Mouse (Mus musculus) liver, embryonic 11.5 days (tissue): ENCODE data around the gene Cacfd1. TPM values are rescaled to one million over a fixed set of nuclear protein-coding genes. Genes with fewer than 3 reads are reported as not detected.

Experiments
- ATAC-seq: fragments of 200-750 bp; cut with Nextera tagmentation; replicated peaks from 2 replicates; pipeline ENCODE4 v1.8.0; 2017; ENCODE audit warnings: moderate number of reproducible peaks, mild to moderate bottlenecking, moderate TSS enrichment, moderate library complexity; ENCODE audit not compliant: low FRiP score
- DNase-seq: peaks from one replicate; pipeline ENCODE4 v3.0.0-alpha.2; 2017; ENCODE audit warnings: low spot score
- H3K27ac ChIP-seq: fragments of 300-500 bp; sonication (generic); 2 replicates; pipeline ENCODE4 v1.5.1; 2014; ENCODE audit warnings: mild to moderate bottlenecking, low read depth, low read length, control low read depth
- H3K27me3 ChIP-seq: fragments of 300-500 bp; sonication (generic); replicated peaks from 2 replicates; pipeline ENCODE4 v1.6.1; 2014; ENCODE audit warnings: low read length, mixed read lengths; ENCODE audit not compliant: control insufficient read depth, insufficient read depth
- H3K36me3 ChIP-seq: fragments of 300-500 bp; sonication (generic); 2 replicates; pipeline ENCODE4 v1.6.1; 2014; ENCODE audit warnings: mild to moderate bottlenecking, low read length, moderate library complexity, mixed read lengths; ENCODE audit not compliant: control insufficient read depth, insufficient read depth
- H3K4me1 ChIP-seq: fragments of 300-500 bp; sonication (generic); replicated peaks from 2 replicates; pipeline ENCODE4 v1.6.1; 2014; ENCODE audit warnings: low read length, mixed read lengths; ENCODE audit not compliant: control insufficient read depth, insufficient read depth
- H3K4me2 ChIP-seq: fragments of 300-500 bp; sonication (generic); 2 replicates; pipeline ENCODE4 v1.6.1; 2014; ENCODE audit warnings: mild to moderate bottlenecking, control low read depth, moderate library complexity
- H3K4me3 ChIP-seq: fragments of 300-500 bp; sonication (generic); 2 replicates; pipeline ENCODE4 v1.5.1; 2014; ENCODE audit warnings: low read depth, low read length, control low read depth
- H3K9ac ChIP-seq: fragments of 300-500 bp; sonication (generic); 2 replicates; pipeline ENCODE4 v1.6.1; 2014; ENCODE audit warnings: low read depth, low read length, control low read depth
- H3K9me3 ChIP-seq: fragments of 300-500 bp; sonication (generic); 2 replicates; pipeline ENCODE4 v1.6.1; 2016; ENCODE audit warnings: low read length, inconsistent platforms, mixed read lengths; ENCODE audit not compliant: control insufficient read depth
- WGBS: fragments of 180-500 bp; shearing (Covaris S2); extraction: QIAGEN DNeasy Blood & Tissue Kit; methylation state at CpG from one replicate; pipeline ENCODE4 v1.1.7; 2014; 5-methylcytosine and 5-hydroxymethylcytosine counted together
- polyA plus RNA-seq: library from polyadenylated mRNA; unstranded; fragments of >200 nt; fragmentation: Nextera tagmentation; extraction: Ambion mirVana; gene quantifications from 2 replicates; pipeline ENCODE4 v1.2.1, GENCODE M21; 2014

Cacfd1 gene
- polyA plus RNA-seq, 1 experiment from 2014 or later: 32.6 TPM

GRCm38 (mm10) chr2:27045979-27046770, 36.4 kb downstream of the Cacfd1 start:
- DNase-seq (no peak), ATAC-seq (no peak)
- no peaks in the 10 kb centered on the region for H3K27me3 ChIP-seq
- no peak overlapping the region for H3K4me3 ChIP-seq
- no peak overlapping the region for H3K9ac ChIP-seq
- 62% methylated on average over 8 of the region's 8 CpGs for WGBS
- H3K36me3 ChIP-seq: no peaks in the 10 kb centered on the region
- H3K4me1 ChIP-seq: no peaks in the 10 kb centered on the region
- no peak overlapping the region for H3K27ac ChIP-seq
- H3K9me3 ChIP-seq: no peaks in the 10 kb centered on the region
- no peak overlapping the region for H3K4me2 ChIP-seq

GRCm38 (mm10) chr2:27049408-27049807, 39.7 kb downstream of the Cacfd1 start:
- Histone ChIP-seq H3K4me3 (no peak overlapping the region), H3K9ac (no peak overlapping the region), H3K36me3 (no peaks in the 10 kb centered on the region), H3K27me3 (no peaks in the 10 kb centered on the region), H3K4me2 (no peak overlapping the region), H3K9me3 (no peaks in the 10 kb centered on the region), H3K27ac (no peak overlapping the region), H3K4me1 (no peaks in the 10 kb centered on the region)
- DNase-seq (no peak), ATAC-seq (no peak)
- 67% methylated on average over 6 of the region's 6 CpGs for WGBS

- Histone ChIP-seq H3K4me1 (no peaks in the 10 kb centered on the region; the same call in 1 of the 2 replicates), H3K27me3 (no peaks in the 10 kb centered on the region), H3K27ac (no peak overlapping the region), H3K4me3 (no peak overlapping the region), H3K36me3 (no peaks in the 10 kb centered on the region), H3K4me2 (no peak overlapping the region), H3K9ac (no peak overlapping the region), H3K9me3 (no peaks in the 10 kb centered on the region)
- DNase-seq (no peak), ATAC-seq (no peak)
- WGBS: 48% methylated on average over 4 of the region's 4 CpGs
Measured at GRCm38 (mm10) chr2:27058251-27058650, 48.5 kb downstream of the Cacfd1 start.

GRCm38 (mm10) chr2:27058751-27059150, 49.0 kb downstream of the Cacfd1 start:
- Histone ChIP-seq H3K4me3 (no peak overlapping the region), H3K9ac (no peak overlapping the region), H3K36me3 (no peaks in the 10 kb centered on the region), H3K4me2 (no peak overlapping the region), H3K9me3 (no peaks in the 10 kb centered on the region), H3K4me1 (no peaks in the 10 kb centered on the region; the same call in 1 of the 2 replicates), H3K27me3 (no peaks in the 10 kb centered on the region), H3K27ac (no peak overlapping the region)
- ATAC-seq (no peak), DNase-seq (no peak)
- 53% methylated on average over 12 of the region's 12 CpGs for WGBS

DNA sequence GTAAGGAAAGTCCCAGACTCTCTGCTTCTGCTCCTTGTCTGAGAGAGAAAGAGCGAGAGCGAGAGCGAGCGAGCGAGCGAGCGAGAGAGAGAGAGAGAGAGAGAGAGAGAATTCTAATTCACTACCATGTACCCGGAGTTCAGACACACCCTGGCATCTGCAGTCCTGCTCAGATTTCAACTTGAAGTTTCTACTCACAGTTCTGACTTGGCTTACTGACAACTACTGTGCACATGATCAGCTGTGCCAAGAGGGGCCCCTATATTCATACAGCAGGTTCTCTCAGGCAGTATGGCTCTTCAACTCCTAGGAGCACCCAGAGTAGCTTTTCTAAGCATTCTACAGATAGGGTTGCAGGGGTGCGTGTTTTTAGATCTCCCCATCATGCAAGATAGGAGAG, 49.5 kb downstream of the Cacfd1 start:
- Histone ChIP-seq H3K4me3 (no peak overlapping the region), H3K9me3 (no peaks in the 10 kb centered on the region), H3K27ac (no peak overlapping the region), H3K9ac (no peak overlapping the region), H3K27me3 (no peaks in the 10 kb centered on the region), H3K4me2 (no peak overlapping the region), H3K4me1 (no peaks in the 10 kb centered on the region; the same call in 1 of the 2 replicates), H3K36me3 (no peaks in the 10 kb centered on the region)
- DNase-seq (no peak), ATAC-seq (no peak)
- WGBS: 85% methylated on average over 9 of the region's 9 CpGs

DNA sequence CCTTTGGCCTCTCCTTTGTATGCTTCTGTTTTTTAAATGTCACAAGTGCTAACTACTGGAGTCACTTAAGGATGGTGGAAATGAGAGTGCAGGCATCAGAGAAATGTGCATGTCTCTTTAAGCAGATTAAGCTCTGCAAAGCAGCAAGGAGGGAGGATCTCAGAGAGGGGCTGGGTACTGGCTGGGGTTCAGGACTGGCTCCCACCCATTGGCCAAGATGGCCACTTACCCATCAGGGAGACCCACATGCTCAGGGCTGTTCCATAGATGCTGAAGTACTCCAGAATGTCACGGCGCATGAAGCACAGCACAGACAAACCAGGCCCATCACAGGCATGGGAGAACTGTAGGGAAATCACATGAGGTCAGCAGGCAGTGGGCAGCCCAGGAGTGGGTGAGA, 57.4 kb downstream of the Cacfd1 start:
- no peak for ATAC-seq
- Histone ChIP-seq H3K27me3 (peaks cover 3% of the 10 kb centered on the region), H3K9ac (no peak overlapping the region), H3K4me1 (no peaks in the 10 kb centered on the region), H3K27ac (no peak overlapping the region), H3K4me2 (no peak overlapping the region), H3K4me3 (no peak overlapping the region), H3K36me3 (no peaks in the 10 kb centered on the region), H3K9me3 (no peaks in the 10 kb centered on the region)
- WGBS: 81% methylated on average over 2 of the region's 2 CpGs
- no peak for DNase-seq

DNA sequence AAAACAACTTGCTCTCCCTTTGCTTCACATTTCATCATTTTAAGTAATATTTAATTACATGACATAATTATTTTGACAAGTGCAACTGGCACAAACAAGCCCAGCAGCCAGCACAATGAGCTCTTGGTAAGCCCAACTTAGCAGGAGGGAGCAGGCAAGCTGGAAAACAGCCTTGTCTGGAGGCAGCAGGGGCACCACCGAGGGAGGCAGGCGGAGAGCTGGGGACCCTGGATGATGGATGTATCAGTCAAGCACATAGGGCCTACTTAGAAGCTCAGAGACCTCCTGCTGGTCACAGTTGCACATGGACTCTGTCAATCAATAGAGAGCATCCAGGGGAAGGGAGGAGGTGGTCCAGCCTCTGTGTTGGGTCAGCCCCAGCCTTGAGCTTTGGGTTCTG, 58.3 kb downstream of the Cacfd1 start:
- no peaks in the 10 kb centered on the region for H3K9me3 ChIP-seq
- no peak overlapping the region for H3K27ac ChIP-seq
- H3K4me3 ChIP-seq: no peak overlapping the region
- no peaks in the 10 kb centered on the region for H3K4me1 ChIP-seq
- peaks cover 3% of the 10 kb centered on the region for H3K27me3 ChIP-seq
- ATAC-seq: no peak
- WGBS: 39% methylated on average over 2 of the region's 2 CpGs
- no peak overlapping the region for H3K4me2 ChIP-seq
- H3K9ac ChIP-seq: no peak overlapping the region
- no peaks in the 10 kb centered on the region for H3K36me3 ChIP-seq
- DNase-seq: no peak

GRCm38 (mm10) chr2:27069646-27070045, 59.9 kb downstream of the Cacfd1 start:
- 49% methylated on average over 3 of the region's 3 CpGs for WGBS
- ATAC-seq: no peak

DNA sequence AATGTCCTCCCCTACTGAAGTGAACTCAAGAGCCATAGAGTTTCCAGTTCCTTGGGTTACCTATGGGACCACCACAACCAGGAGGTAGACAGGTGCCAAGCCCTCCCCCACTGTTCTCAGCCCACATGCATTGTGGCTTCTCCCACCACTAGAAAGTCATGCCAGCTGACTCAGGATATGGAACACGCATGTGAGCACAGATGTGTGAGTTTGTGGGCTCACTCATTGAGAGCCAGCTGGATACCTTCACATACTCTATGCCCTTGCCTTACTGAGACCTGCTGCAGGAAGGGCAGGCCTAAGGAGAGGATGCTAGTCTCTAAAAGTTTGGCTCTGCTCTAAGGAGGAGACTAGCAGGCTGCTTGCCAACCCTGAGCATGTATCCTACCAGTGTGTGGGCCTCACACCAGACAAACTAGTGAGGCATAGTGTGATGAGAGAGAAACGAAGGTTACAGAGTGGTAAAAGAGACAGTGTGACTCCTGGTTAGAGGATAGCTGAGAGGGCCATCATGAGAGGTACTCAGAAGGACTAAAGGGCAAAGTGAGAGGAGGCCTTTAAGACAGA, 60.6 kb downstream of the Cacfd1 start:
- H3K9ac ChIP-seq: no peak overlapping the region
- no peaks in the 10 kb centered on the region; the same call in 1 of the 2 replicates for H3K4me1 ChIP-seq
- H3K4me3 ChIP-seq: no peak overlapping the region
- H3K9me3 ChIP-seq: no peaks in the 10 kb centered on the region
- ATAC-seq (no peak), DNase-seq (no peak)
- H3K36me3 ChIP-seq: no peaks in the 10 kb centered on the region
- H3K4me2 ChIP-seq: no peak overlapping the region
- no peak overlapping the region for H3K27ac ChIP-seq
- whole genome bisulfite sequencing: 81% methylated on average over 2 of the region's 2 CpGs
- peaks cover 3% of the 10 kb centered on the region for H3K27me3 ChIP-seq

More at GRCm38 (mm10) chr2:27069646-27070045, 59.9 kb downstream of the Cacfd1 start:
- H3K4me3 ChIP-seq: no peak overlapping the region
- no peak overlapping the region for H3K9ac ChIP-seq
- H3K4me1 ChIP-seq: no peaks in the 10 kb centered on the region
- H3K36me3 ChIP-seq: no peaks in the 10 kb centered on the region
- H3K27me3 ChIP-seq: peaks cover 3% of the 10 kb centered on the region
- no peaks in the 10 kb centered on the region for H3K9me3 ChIP-seq
- no peak overlapping the region for H3K27ac ChIP-seq
- no peak for DNase-seq
- H3K4me2 ChIP-seq: no peak overlapping the region
